Mouse (Mus musculus): Measurements from ENCODE around the gene Aass. TPM values are rescaled to one million over a fixed set of nuclear protein-coding genes. Genes with fewer than 3 reads are reported as not detected.

The Aass gene
- total RNA-seq, 2 experiments from 2014 or later: not detected

- intact Hi-C loops (cut with DNase I): no loop called here
- DNase-seq: no peak
Measured at GRCm38 (mm10) chr6:23076060-23076459, 56.7 kb downstream of the Aass start.

GRCm38 (mm10) chr6:23055734-23056133 lies 77.1 kb downstream of the Aass start:
- no peak for DNase-seq
- intact Hi-C loops (cut with DNase I): no loop called here

GRCm38 (mm10) chr6:23048836-23049235 lies 84.0 kb downstream of the Aass start:
- DNase-seq: no peak
- intact Hi-C loops (cut with DNase I): no loop called here

DNA sequence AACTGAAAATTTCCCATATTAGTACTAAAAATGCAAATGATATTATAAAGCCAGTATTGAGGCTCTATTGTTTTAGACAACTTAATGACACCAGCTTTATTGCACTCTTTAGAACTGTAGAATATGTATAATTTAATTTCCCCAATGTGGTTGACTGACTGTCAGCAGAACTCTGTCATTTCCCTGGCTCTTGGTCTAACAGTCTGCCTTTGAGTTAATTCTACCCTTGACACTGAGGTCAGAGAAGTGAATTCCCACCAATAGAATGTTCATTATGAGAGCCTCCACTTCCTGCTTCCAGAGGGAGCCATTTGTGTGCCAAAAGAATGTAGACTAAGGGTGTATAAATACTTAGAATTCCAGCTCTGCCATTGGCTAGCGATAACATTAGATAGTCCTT lies 104.5 kb downstream of the Aass start:
- DNase-seq: no peak
- intact Hi-C loops (cut with DNase I): no loop called here

Other genes with a start within 250 kb of the Aass start
- not detected for gene Fezf1, start 115.4 kb upstream of the Aass start, total RNA-seq (2021)

Data from heart, postnatal 10 days (tissue).